Mouse (Mus musculus) left cerebral cortex, adult 11 months (tissue): ENCODE data around the gene Flvcr2.
"Not testable (repeated sequence)": the region's sequence is repeated elsewhere in the genome, so short reads cannot be mapped to it uniquely, and the experiment has no call there.

Experiments
- DNase-seq: peaks from one replicate; pipeline ENCODE4 v3.0.0; 2022; ENCODE audit warnings: low spot score

Flvcr2 gene

GRCm38 (mm10) chr12:85745827-85746695, at the start of gene Flvcr2:
Gene Flvcr2, plus strand, starts transcription at chr12:85746539.
- peak; percentile 54 for DNase-seq

- DNase-seq: not testable (repeated sequence)
Observed at GRCm38 (mm10) chr12:85698179-85698578, 48.2 kb upstream of the Flvcr2 start.

- DNase-seq: no peak
Observed at GRCm38 (mm10) chr12:85700191-85700841, 46.0 kb upstream of the Flvcr2 start.

- no peak for DNase-seq
Observed at GRCm38 (mm10) chr12:85700842-85701223, 45.5 kb upstream of the Flvcr2 start.

GRCm38 (mm10) chr12:85702166-85703055, 43.9 kb upstream of the Flvcr2 start:
- DNase-seq: no peak

- no peak for DNase-seq
Observed at GRCm38 (mm10) chr12:85703507-85703906, 42.8 kb upstream of the Flvcr2 start.

- no peak for DNase-seq
Observed at GRCm38 (mm10) chr12:85704566-85704965, 41.8 kb upstream of the Flvcr2 start.

GRCm38 (mm10) chr12:85705002-85705830, 41.1 kb upstream of the Flvcr2 start:
- peak; percentile 16 for DNase-seq

- DNase-seq: no peak
Observed at GRCm38 (mm10) chr12:85705831-85706530, 40.4 kb upstream of the Flvcr2 start.

GRCm38 (mm10) chr12:85706906-85707305, 39.4 kb upstream of the Flvcr2 start:
- DNase-seq: no peak

GRCm38 (mm10) chr12:85707391-85707790, 38.9 kb upstream of the Flvcr2 start:
- no peak for DNase-seq

GRCm38 (mm10) chr12:85708556-85708955, 37.8 kb upstream of the Flvcr2 start:
- no peak for DNase-seq

GRCm38 (mm10) chr12:85710695-85711094, 35.6 kb upstream of the Flvcr2 start:
- no peak for DNase-seq

- no peak for DNase-seq
Observed at GRCm38 (mm10) chr12:85712587-85712986, 33.8 kb upstream of the Flvcr2 start.

- DNase-seq: no peak
Observed at GRCm38 (mm10) chr12:85714126-85714525, 32.2 kb upstream of the Flvcr2 start.

- DNase-seq: no peak
Observed at GRCm38 (mm10) chr12:85725306-85725705, 21.0 kb upstream of the Flvcr2 start.

GRCm38 (mm10) chr12:85726729-85727397, 19.5 kb upstream of the Flvcr2 start:
- no peak for DNase-seq

- no peak for DNase-seq
Observed at GRCm38 (mm10) chr12:85728181-85728580, 18.2 kb upstream of the Flvcr2 start.

GRCm38 (mm10) chr12:85729022-85729944, 17.1 kb upstream of the Flvcr2 start:
- peak; percentile 14 for DNase-seq
